Mouse (Mus musculus): ENCODE measurements around the gene Sgcd. TPM values are rescaled to one million over a fixed set of nuclear protein-coding genes. Genes with fewer than 3 reads are reported as not detected.

Gene Sgcd
- total and polyA plus RNA-seq, 3 experiments: 0.38 to 2.4 (median 0.43) TPM

- no peak overlapping the region for H3K4me3 ChIP-seq (replicated peaks in 1 of 3; ENCODE audit: low read depth in 2 of 3, low read length in 2 of 3, poor library complexity in 1 of 3)
- H3K9ac ChIP-seq (ENCODE audit: insufficient read depth, low read depth): no peak overlapping the region
- TF ChIP-seq USF1 (IDR thresholded peaks at IDR 0.05; ENCODE audit: low read depth, low read length) (no peak), MAX (IDR thresholded peaks at IDR 0.05; ENCODE audit: low read length) (no peak), RCOR1 (conservative IDR thresholded peaks at IDR 0.05; ENCODE audit: low read depth, low read length) (no peak), USF2 (conservative IDR thresholded peaks at IDR 0.05; ENCODE audit: low read depth, low read length) (no peak), HCFC1 (IDR thresholded peaks at IDR 0.05; ENCODE audit: low read depth, low read length) (no peak), PAX5 (IDR thresholded peaks at IDR 0.05; ENCODE audit: low read length) (no peak), MAZ (IDR thresholded peaks at IDR 0.05; ENCODE audit: low read depth, low read length) (no peak), SMC3 (IDR thresholded peaks at IDR 0.05; ENCODE audit: low read depth, low read length) (no peak), ZMIZ1 (IDR thresholded peaks at IDR 0.05; ENCODE audit: low read depth, low read length) (no peak), CTCF (conservative IDR thresholded peaks at IDR 0.05 in 1 of 2, IDR thresholded peaks at IDR 0.05 in 1 of 2; ENCODE audit: low read depth in 2 of 2, low read length in 2 of 2) (no peak), ZNF384 (IDR thresholded peaks at IDR 0.05; ENCODE audit: low read depth, low read length) (no peak), BHLHE40 (IDR thresholded peaks at IDR 0.05; ENCODE audit: low read depth, low read length) (no peak), POLR2AphosphoS2 (IDR thresholded peaks at IDR 0.05; ENCODE audit: low read depth, low read length) (no peak), POLR2A (IDR thresholded peaks at IDR 0.05; ENCODE audit: low read depth, low read length) (no peak), CHD2 (IDR thresholded peaks at IDR 0.05; ENCODE audit: low read length) (no peak)
- H3K9me3 ChIP-seq (replicated peaks; ENCODE audit: low read length): no peaks in the 10 kb centered on the region
- H3K36me3 ChIP-seq (replicated peaks in 1 of 2; ENCODE audit: control insufficient read depth in 1 of 2, insufficient read depth in 1 of 2, low read length in 1 of 2): no peaks in the 10 kb centered on the region
- dilution Hi-C loops (cut with MboI; ENCODE audit: extremely low pct_ligation_motif_present, extremely low pct_unique_long_range_greater_than_20kb, low sequenced_read_pairs) (no loop called here), in situ Hi-C loops (cut with MboI; ENCODE audit: low pct_ligation_motif_present, low pct_unique_long_range_greater_than_20kb, low sequenced_read_pairs) (no loop called here)
- H3K4me2 ChIP-seq (ENCODE audit: insufficient read depth, low read depth, poor library complexity, severe bottlenecking): no peak overlapping the region
- H3K27me3 ChIP-seq (replicated peaks): no peaks in the 10 kb centered on the region
- no peak overlapping the region for H3K27ac ChIP-seq (ENCODE audit: insufficient read depth, low read depth)
- no peak for DNase-seq (ENCODE audit: extremely low read depth)
- no peaks in the 10 kb centered on the region for H3K4me1 ChIP-seq (ENCODE audit: control insufficient read depth in 1 of 2, insufficient read depth in 2 of 2)
- H3K79me2 ChIP-seq (replicated peaks; ENCODE audit: control insufficient read depth, extremely low read depth, insufficient read depth, poor library complexity, severe bottlenecking): no peaks in the 10 kb centered on the region
These were observed 967.9 kb downstream of the Sgcd start for GRCm38 (mm10) chr11:47020874-47021273.

DNA sequence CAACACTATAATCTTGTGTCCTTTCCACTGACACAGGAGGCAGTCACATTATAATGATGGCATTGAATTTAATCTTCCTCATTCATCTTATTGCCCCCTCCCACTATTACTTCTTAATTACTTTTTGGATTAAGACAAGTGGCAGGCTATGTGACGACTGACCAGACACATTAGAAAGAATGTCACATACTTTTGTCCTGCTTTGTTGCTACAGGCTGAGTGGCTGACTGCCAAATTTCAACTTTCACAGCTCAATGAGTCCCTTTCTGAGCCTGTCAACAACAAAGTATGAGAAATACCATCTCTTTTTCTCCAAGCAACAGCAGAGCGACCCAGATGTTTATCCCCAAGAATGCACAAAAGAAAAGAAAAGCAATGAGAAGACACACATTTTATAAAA lies 970.6 kb downstream of the Sgcd start:
- peaks cover 0 to 5% of the 10 kb centered on the region in 2 experiments; a peak in 1 of 4 replicates for H3K4me1 ChIP-seq (ENCODE audit: control insufficient read depth in 1 of 2, insufficient read depth in 2 of 2)
- dilution Hi-C loops (cut with MboI; ENCODE audit: extremely low pct_ligation_motif_present, extremely low pct_unique_long_range_greater_than_20kb, low sequenced_read_pairs): no loop called here

More for the DNA sequence above, 970.6 kb downstream of the Sgcd start:
- Histone ChIP-seq H3K36me3 (replicated peaks in 1 of 2; ENCODE audit: control insufficient read depth in 1 of 2, insufficient read depth in 1 of 2, low read length in 1 of 2) (no peaks in the 10 kb centered on the region), H3K79me2 (replicated peaks; ENCODE audit: control insufficient read depth, extremely low read depth, insufficient read depth, poor library complexity, severe bottlenecking) (no peaks in the 10 kb centered on the region), H3K9ac (ENCODE audit: insufficient read depth, low read depth) (no peak overlapping the region), H3K4me2 (ENCODE audit: insufficient read depth, low read depth, poor library complexity, severe bottlenecking) (no peak overlapping the region), H3K27ac (ENCODE audit: insufficient read depth, low read depth) (no peak overlapping the region), H3K4me3 (replicated peaks in 1 of 3; ENCODE audit: low read depth in 2 of 3, low read length in 2 of 3, poor library complexity in 1 of 3) (no peak overlapping the region), H3K27me3 (replicated peaks) (no peaks in the 10 kb centered on the region), H3K9me3 (replicated peaks; ENCODE audit: low read length) (no peaks in the 10 kb centered on the region)
- TF ChIP-seq BHLHE40 (IDR thresholded peaks at IDR 0.05; ENCODE audit: low read depth, low read length) (no peak), ZNF384 (IDR thresholded peaks at IDR 0.05; ENCODE audit: low read depth, low read length) (no peak), MEF2A (IDR thresholded peaks at IDR 0.05; ENCODE audit: borderline replicate concordance, low read depth, low read length) (no peak), USF2 (conservative IDR thresholded peaks at IDR 0.05; ENCODE audit: low read depth, low read length) (no peak), E2F4 (IDR thresholded peaks at IDR 0.05; ENCODE audit: insufficient replicate concordance, low read depth, low read length) (no peak), UBTF (IDR thresholded peaks at IDR 0.05; ENCODE audit: low read depth, low read length) (no peak), JUN (IDR thresholded peaks at IDR 0.05; ENCODE audit: insufficient read depth, low read depth, low read length) (no peak), NRF1 (IDR thresholded peaks at IDR 0.05; ENCODE audit: low read depth, low read length) (no peak), IRF4 (IDR thresholded peaks at IDR 0.05; ENCODE audit: low read depth, low read length) (no peak), USF1 (IDR thresholded peaks at IDR 0.05; ENCODE audit: low read depth, low read length) (no peak), CHD1 (IDR thresholded peaks at IDR 0.05; ENCODE audit: low read depth, low read length) (no peak), MAX (IDR thresholded peaks at IDR 0.05; ENCODE audit: low read length) (no peak), ZMIZ1 (IDR thresholded peaks at IDR 0.05; ENCODE audit: low read depth, low read length) (no peak), TBP (conservative IDR thresholded peaks at IDR 0.05; ENCODE audit: low read depth, low read length) (no peak), KAT2A (IDR thresholded peaks at IDR 0.05; ENCODE audit: insufficient replicate concordance, low read length) (no peak), MXI1 (IDR thresholded peaks at IDR 0.05; ENCODE audit: low read depth, low read length) (no peak)
- DNase-seq (ENCODE audit: extremely low read depth): no peak
- in situ Hi-C loops (cut with MboI; ENCODE audit: low pct_ligation_motif_present, low pct_unique_long_range_greater_than_20kb, low sequenced_read_pairs): no loop called here
